Mouse (Mus musculus): ENCODE results near the gene Aspdh.

The Aspdh gene

DNA sequence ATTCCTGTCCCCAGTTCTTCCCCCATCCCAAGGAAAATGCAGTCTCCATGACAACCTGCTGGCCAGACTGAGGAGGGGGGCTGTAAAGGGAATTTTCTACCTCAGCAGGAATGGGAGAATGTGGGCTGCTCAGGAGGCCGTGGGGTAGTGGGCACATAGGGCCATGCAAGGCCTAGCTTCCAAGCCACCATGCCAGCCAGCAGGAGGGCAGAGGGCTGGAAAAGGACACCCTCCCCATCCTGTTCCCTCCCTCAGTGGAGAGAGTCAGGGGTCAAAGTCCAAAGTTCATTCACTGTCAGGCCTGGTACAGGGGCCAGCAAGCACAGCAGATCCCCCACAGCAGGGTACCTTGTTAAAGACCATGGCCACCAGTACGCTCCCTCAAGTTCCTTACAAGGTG, at the start of gene Aspdh:
Gene Aspdh (plus strand): TSS at position 281 of the 400 bp plus-strand sequence.
- no peak for DNase-seq (ENCODE audit: low spot score in 2 of 2)

DNA sequence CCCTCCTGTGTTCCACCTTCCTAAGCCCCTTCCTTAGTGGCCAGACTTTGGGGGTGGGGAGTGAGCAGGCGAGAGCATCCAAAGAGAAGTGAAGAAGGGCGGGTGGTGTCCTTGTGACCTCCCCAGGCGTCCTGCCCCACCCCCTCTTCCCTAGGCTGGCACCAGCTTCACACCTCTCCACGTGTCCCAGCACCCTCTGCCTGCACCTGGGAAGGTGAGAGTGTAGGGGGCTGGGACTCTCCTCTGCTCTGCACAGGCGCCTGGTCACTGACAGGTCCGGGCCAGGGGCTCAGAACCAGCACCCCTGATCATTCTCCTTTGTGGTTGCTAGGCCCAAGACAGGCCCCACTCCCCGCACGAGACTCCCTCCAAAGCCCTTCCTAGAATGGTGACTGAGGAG, 37.5 kb upstream of the Aspdh start:
- no peak for DNase-seq (ENCODE audit: low spot score in 2 of 2)

DNA sequence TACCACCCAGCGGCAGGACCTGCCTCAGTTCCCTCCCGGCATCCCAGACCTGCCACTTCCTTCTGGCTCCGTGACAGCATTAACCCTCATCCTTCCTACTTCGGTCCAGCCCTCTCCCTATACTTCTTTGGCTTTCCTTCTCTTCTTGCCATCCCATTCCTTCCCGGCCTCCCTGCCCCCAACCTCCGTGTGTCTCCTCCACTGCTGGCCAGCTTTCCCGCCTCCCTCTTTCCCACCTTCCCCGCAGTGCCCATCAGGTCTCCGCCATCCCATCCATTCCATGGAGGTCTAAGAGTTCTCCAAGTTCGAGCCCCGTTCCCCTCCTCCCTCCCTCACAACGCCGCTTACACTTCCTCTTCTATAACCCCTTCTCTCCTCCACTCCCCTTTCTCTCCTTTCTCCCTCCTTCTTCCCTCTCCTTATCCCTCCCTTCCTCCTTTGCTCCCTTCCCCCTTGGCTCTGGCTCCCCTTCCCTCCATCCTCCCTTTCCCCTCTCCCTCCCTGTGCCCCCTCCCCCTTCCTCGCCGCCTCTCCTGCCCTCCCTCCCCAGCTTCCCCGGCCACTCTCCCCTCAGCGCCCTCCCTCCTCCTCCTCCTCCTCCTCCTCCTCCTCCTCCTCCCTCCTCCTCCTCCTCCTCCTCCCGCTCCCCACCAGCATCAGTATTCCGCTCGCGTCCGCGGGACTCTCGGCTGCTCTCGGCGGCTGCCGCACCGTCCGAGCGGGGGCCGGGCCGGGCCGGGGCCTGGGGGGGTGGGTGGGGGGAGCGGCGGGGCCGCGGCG, 36.8 kb upstream of the Aspdh start:
- DNase-seq (ENCODE audit: low spot score in 2 of 2): peak in 1 of 2 experiments; percentile 56

DNA sequence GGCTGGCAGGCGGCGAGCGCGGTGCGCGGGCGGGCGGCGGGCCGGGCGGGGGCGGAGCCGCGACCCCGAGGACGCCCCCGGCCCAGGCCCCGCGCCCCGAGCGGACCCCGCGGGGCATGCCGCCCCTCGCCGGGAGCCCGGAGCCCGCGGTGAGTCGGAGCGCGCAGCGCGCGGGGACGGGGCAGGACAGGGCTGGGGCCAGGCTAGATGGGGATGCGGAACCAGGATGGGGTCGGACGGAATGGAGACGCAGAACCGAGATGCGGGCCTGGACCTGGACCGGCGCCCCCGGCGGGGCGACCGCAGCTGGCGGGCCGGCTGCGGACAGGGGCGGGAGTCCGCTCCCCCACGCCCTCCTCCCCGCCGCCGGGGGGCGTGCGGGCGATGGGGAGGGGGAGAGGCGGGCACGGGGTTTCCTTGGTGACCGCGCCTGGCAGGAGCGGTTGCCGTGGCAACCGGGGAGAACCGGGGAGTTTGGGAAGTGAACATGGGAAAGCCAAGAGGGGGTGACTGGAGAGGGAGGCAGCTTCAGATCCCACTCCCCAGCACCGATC, 36.1 kb upstream of the Aspdh start, which contains the start of gene Lrrc4b:
Gene Lrrc4b (plus strand): TSS at position 51 of the 554 bp plus-strand sequence.
- peak in 1 of 2 experiments; percentile 70 for DNase-seq (ENCODE audit: low spot score in 2 of 2)

DNA sequence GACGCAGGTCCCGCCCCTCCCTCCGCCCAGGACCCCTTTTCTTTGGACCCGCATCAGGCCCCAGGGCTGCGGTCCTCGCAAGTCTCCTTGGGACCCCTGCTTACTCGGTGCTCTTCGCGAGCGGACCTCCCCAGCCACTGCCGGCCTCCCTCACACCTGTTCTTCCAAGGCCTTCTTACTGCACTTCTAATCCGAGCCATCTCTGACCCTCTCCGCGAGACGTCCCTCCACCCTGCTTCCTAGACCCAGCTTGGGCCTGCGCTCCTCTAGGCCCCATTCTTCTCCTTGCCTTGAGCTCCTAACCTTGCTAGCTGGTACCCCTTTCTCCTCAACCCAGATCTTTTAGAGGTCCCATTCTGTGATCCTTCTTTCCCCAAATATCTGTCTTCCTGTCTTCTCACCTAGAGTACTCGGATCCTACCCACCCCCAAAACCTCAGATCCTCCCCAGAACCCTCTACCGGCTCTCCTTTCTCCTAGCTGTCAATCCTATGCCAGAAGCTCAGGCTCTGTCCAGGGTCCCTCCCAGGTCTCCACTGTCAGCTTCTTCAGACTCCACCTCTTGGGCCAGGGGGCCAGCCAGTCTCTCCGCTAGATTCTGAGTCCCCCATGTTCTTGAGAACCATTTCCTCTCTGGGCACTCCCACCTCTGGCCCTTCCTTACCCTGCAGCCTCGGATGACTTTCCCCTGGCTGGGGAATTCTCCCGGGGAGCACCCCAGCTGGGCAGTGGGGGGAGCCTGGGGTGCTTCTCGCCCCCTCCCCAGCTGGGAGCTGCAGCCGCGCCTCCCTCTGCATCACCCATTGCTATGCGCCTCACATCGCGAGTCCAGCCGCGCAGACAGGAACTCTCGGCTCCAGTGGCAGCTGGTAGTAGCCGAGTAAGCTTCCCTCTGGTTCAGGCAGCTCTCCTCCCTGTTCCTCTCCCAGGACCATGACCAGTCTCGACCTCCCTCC, 35.4 kb upstream of the Aspdh start:
- peak in 1 of 2 experiments; percentile 47 for DNase-seq (ENCODE audit: low spot score in 2 of 2)

DNA sequence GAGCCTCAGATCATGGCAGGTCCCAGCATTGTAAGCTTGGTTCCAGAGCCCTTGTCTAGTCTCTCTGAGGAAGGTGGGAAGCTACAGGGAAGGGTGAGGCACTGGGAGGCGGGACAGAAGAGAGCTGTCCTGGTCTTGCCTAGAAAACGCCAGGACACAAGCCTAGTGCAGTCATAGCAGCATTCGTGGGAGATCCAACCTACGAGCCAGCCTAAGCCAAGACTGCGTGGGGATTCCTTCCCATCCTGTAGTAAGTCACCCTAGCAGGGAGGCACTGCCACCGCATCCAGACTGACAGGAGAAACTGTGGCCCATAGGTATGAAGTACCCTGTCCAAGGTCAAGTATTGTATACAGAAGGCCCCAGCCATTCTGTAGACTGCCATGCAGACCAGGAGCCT, 32.6 kb upstream of the Aspdh start:
- DNase-seq (ENCODE audit: low spot score in 2 of 2): no peak

DNA sequence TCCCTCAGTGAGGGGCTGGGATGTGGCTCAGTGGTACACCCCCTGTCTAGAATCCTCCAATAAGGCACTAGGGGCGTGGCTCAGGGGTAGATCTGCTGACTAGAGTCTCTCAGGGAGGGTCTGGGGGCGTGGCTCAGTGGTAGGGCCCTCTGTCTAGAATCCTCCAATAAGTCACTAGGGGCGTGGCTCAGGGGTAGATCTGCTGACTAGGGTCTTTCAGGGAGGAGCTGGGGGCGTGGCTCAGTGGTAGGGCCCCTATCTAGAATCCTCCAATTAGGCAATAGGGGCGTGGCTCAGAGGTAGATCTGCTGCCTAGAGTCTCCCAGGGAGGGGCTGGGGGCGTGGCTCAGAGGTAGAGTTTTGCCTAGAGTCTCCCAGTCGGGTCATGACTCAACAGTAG, 31.8 kb upstream of the Aspdh start:
- DNase-seq (ENCODE audit: low spot score in 2 of 2): no peak

DNA sequence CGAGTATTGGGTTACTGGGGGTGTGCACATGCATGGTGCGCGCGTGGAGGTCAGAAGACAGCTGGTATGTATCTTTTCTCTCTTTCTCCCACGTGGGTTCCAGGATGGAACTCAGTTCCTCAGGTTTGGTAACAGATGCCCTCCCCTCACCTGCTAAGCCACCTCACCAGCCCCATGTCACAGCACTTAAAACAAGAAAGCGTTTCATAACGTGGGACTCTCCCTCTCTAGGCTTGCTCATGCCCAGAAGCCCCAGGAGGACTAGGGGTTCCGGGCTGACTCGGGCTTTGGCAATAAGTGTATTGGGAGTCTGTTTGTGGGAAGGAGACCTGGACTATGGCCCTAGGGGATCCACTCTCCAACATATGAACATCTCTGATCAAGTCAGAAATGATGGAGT, 31.1 kb upstream of the Aspdh start:
- DNase-seq (ENCODE audit: low spot score in 2 of 2): no peak

DNA sequence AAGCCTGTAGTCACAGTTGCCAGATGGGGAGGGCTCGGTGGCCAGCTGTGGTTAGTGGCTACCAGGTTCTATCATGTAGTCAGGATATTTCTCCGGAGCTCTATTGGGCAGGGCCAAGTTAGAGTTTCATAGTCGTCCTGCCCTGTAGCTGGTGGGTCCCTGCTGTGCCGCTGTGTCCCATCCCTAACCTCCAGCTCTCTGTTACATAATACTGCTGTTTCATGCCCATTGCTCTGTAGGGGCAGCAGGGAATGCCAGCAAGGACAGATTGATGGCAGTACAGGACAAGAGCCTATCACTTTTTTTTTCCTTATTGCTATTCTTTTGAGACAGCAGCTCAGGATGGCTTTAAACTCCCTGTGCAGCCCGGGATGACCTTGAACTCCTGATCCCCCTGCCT, 29.4 kb upstream of the Aspdh start:
- DNase-seq (ENCODE audit: low spot score in 2 of 2): no peak

DNA sequence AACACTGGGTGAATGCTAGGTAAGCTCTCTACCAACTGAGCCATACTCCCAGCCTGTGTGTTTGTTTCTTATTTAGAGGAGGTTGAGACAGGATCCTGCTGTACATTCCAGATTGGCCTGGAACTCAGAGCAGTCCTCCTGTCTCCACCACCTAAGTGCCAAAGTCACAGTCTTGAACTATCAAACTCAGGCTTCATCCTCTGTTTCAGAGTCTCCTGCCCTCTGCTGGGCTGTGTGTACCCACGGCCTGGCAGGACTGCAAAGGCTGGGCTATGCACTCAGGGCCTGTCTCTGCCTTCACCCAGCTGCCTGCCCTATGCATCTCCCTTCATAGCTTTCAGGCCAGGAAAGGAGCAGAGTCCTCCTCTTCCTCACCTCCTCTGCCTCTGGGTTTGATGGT, 28.9 kb upstream of the Aspdh start:
- DNase-seq (ENCODE audit: low spot score in 2 of 2): no peak

DNA sequence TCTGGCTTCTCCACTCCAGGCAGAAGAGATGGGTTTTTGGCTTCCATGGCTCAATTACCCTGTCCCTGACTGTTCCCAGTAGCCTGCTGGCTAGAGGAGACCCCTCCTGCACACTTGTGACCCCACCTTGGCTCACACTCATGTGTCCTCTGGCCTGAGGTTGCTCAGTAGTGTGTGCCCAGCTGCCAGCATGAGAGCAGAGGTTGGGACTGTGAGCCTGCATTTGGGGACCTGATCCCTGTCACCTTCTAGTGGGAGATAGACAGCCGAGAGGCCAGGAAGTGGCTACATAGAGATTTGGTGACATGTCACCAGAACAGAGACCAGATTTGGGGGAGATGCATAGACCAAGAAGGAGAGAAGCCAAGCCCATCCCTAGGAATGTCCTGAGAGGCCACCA, 28.0 kb upstream of the Aspdh start:
- DNase-seq (ENCODE audit: low spot score in 2 of 2): no peak

DNA sequence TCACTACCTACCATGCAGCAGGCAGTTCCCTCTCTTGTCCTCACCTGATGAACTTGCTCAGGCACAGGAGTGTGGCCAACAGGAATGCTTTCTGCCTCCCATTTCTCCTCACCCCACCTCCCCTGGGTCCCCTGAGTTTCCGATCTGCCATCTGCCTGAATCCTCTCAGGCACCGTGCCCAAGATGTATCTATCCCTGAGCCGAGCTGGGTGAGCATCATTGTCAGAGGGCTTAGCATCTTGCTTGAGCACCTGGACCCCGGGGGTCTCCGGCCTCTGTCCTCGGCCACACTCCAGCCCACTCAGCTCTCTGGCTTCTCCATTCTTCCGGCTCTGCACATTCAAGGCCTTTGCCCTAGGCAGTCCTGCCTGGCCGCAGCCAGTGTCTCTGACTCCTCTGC, 27.3 kb upstream of the Aspdh start:
- no peak for DNase-seq (ENCODE audit: low spot score in 2 of 2)

DNA sequence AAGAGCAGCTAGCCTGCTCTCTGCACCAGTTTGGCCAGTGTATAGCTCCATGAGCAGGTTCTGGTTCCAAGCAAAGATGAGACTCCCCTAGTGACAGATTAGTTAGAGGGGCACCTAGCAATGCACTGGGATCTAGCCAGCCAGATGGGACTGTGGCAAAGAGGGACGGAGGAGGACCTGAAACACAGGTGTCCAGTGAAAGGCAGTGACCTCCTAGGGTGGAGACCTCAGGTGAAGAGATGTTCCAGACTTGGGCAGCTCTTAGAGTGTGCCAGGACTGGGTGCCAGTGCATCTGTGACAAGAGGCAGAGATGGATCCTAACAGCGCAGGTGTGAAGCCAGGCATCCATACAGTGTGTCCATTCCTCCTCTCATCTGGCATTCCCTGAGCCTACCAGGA, 25.5 kb upstream of the Aspdh start:
- no peak for DNase-seq (ENCODE audit: low spot score in 2 of 2)

DNA sequence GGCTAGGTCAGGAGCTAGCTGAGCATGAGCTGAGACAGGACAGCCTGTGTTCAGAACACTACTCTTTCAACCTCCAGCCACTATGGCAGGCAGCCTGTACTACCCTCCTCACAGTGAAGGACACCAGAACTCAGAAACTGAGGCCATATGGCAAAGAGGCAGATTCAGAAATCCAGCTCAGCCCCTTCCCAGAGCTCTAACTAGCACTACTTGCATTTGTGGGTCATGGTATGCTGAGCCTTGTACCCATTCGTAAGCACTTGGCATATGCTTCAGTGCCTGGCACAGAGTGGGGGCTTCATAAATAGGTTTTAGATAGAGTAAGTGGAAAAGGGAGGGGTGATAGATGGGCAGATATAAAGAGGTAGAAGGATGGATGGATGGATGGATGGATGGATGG, 24.7 kb upstream of the Aspdh start:
- no peak for DNase-seq (ENCODE audit: low spot score in 2 of 2)

DNA sequence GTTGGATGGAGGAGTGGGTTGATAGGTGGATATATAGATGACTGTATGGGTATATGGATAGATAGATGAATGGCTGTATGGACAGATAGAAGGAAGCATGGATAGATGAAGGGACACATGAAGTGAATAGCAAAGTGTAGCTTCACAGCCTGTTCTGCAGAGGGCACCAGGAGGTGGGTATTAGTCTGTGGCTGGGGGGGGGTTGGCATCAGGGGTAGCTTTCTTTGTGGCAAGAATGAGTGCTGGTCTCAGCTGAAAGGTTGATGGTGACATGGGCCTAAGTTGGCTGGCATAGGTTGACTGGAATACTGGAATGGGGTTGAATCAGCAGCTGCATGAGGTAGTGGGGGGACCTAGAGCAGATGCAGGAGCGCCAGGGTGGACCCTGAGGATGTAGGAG, 24.0 kb upstream of the Aspdh start:
- no peak for DNase-seq (ENCODE audit: low spot score in 2 of 2)

DNA sequence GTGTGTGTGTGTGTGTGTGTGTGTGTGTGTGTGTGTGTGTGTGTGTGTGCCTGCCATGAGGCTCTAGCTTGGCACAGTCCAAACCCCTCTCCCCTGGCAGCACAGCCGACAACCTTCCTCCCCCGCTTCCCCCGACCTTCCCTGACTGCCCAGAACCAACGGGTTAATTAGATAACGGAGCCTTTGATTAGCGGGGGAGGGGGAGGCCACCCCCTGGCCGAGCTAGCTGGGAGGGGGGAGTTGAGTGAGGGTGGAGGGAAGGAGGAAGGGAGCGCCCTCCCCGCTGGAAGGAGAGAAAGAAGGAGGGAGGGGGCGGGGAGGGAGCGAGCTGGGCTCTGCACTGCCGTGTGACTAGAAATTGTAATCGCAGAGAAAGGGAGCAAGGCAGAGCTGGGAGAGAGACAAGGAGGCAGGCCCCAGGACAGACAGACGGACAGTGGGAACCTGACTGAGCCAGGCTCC, 23.5 kb upstream of the Aspdh start:
- no peak for DNase-seq (ENCODE audit: low spot score in 2 of 2)

DNA sequence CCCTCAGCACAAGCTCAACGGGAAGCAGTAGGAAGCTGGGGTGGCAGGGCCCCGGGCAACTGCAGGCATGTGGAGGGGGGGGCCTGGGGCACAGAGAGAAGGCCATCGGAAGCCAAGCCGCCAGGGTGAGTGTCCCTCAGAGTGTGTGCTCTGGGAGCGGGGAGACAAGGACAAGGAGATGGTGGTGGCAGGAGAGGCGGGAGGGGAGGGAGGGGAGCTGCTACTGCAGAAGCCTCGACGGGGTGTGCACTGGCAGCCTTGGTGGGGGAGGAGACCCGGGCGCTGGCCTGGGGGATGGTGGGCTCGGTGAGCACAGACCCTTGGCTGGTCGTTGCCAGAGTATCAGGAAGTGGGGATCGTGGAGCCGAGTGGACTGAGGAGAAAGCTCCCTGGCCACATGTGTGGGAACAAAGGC, 22.8 kb upstream of the Aspdh start:
- no peak for DNase-seq (ENCODE audit: low spot score in 2 of 2)

DNA sequence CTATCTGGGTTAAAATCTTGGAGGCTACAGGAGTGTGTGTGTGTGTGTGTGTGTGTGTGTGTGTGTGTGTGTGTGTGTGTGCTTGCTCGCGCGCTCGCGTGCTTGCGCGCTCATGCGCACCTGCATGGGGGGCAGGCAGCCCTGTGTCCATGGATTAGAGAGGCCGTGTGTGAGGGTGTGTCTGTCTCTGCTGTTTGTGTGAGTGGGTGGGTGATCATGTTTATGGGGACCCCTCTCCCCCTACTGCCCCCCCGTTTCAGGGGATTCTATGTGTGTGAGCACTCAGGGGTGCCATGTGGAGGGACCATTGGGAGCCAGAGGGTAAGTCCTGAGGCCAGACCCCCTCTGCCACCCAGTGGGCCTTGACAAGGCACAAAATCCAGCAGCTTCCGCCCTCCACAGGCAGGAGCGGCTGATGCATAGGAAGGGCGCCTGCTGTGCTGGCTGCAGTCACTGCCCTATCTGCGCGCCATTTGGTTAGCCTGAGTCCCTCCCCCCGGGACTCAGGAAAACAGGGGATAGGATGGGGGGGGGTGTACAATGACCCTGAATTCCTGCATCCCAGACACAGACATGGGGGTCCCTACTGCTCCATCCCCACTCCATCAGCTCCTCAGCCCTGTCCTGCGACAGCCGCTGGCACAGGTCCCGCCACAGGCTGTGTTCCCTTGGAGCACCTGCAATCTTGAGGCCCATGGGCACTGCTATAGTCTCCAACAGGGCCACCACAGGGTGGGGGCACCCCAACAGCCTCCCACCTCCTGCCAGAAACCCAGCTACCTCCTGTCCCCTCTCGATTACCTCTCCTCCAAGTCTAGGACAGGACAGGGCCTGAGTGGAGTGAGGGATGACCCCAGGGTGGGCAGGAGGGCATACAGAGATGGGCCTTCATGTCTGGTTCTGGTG, 21.7 kb upstream of the Aspdh start:
- DNase-seq (ENCODE audit: low spot score in 2 of 2): no peak

DNA sequence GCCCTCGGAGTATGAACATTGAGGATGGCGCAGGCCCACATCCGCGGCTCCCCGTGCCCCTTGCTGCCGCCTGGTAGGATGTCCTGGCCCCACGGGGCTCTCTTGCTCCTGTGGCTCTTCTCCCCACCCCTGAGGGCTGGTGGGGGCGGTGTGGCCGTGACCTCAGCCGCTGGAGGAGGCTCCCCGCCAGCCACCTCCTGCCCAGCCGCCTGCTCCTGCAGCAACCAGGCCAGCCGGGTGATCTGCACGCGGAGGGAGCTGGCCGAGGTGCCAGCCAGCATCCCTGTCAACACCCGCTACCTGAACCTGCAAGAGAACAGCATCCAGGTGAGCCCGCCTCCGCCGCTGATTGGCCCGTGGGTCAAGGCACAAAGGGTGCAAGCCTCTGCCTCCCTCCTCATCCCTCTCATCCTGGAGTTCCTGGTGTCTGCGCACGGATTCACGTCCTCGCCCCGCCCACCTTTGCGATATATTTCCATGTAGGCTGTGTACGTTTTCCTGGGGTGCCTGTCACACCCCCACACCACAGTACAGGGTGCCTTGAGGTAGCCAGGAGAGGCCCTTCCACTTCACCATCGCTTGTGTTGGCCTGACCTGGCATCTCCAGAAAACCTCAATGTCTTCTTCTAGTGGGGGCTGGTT, 20.2 kb upstream of the Aspdh start:
- DNase-seq (ENCODE audit: low spot score in 2 of 2): no peak

DNA sequence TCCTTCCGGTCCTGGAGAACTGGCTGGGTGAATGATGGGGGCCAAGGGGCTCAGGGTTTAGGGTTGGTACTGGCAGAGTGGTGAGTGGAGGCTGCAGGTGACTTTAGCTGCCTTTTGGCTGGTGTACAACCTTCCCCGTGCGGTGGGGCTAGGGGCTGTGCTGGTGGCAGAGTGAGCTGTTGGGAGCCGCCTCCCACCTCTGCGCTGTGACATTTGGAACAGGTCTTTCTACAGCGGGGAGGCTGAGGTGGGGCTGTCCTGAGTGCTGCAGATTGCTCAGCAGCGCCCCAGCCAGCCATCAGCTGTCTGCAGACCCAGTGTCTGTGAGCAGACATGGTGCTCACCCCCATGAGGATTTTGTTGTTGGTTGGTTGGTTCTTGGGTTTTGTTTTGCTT, 19.7 kb upstream of the Aspdh start:
- DNase-seq (ENCODE audit: low spot score in 2 of 2): no peak
